Mouse (Mus musculus) forebrain, embryonic 15.5 days (tissue): ENCODE measurements around the gene Fgfr2. TPM values are rescaled to one million over a fixed set of nuclear protein-coding genes. Genes with fewer than 3 reads are reported as not detected.
"Not testable (repeated sequence)": the region's sequence is repeated elsewhere in the genome, so short reads cannot be mapped to it uniquely, and the experiment has no call there.

ENCODE experiments used
- ATAC-seq: fragments of 200-750 bp; cut with Nextera tagmentation; replicated peaks from 2 replicates; pipeline ENCODE4 v1.8.0; 2017; ENCODE audit warnings: mild to moderate bottlenecking, moderate TSS enrichment, moderate library complexity
- H3K27ac ChIP-seq: fragments of 300-500 bp; sonication (generic); replicated peaks from 2 replicates; pipeline ENCODE4 v1.5.1; 2015; ENCODE audit warnings: mild to moderate bottlenecking, inconsistent platforms
- H3K27me3 ChIP-seq: fragments of 300-500 bp; sonication (generic); 2 replicates; pipeline ENCODE4 v1.6.1; 2015; ENCODE audit warnings: inconsistent platforms
- H3K36me3 ChIP-seq: fragments of 300-500 bp; sonication (generic); 2 replicates; pipeline ENCODE4 v1.6.1; 2015; ENCODE audit warnings: mild to moderate bottlenecking, inconsistent platforms
- H3K4me1 ChIP-seq: fragments of 300-500 bp; sonication (generic); 2 replicates; pipeline ENCODE4 v1.6.1; 2015; ENCODE audit warnings: inconsistent platforms
- H3K4me2 ChIP-seq: fragments of 300-500 bp; sonication (generic); replicated peaks from 2 replicates; pipeline ENCODE4 v1.6.1; 2015; ENCODE audit warnings: mild to moderate bottlenecking, inconsistent platforms
- H3K4me3 ChIP-seq: fragments of 300-500 bp; sonication (generic); 2 replicates; pipeline ENCODE4 v1.5.1; 2015; ENCODE audit warnings: mild to moderate bottlenecking, inconsistent platforms
- H3K9ac ChIP-seq: fragments of 300-500 bp; sonication (generic); replicated peaks from 2 replicates; pipeline ENCODE4 v1.6.1; 2015; ENCODE audit warnings: mild to moderate bottlenecking, inconsistent platforms
- H3K9me3 ChIP-seq: fragments of 300-500 bp; sonication (generic); 2 replicates; pipeline ENCODE4 v1.6.1; 2016; ENCODE audit warnings: inconsistent platforms
- WGBS: fragments of 180-500 bp; shearing (Covaris S2); methylation state at CpG from one replicate; pipeline ENCODE4 v1.1.7; 2015; ENCODE audit warnings: mixed read lengths; 5-methylcytosine and 5-hydroxymethylcytosine counted together
- polyA plus RNA-seq: library from polyadenylated mRNA; unstranded; fragments of >200 nt; fragmentation: Nextera tagmentation; extraction: Ambion mirVana; gene quantifications from 2 replicates; pipeline ENCODE4 v1.2.1, GENCODE M21; 2015

Gene Fgfr2
- polyA plus RNA-seq, 1 experiment from 2014 or later = 48.1 TPM

DNA sequence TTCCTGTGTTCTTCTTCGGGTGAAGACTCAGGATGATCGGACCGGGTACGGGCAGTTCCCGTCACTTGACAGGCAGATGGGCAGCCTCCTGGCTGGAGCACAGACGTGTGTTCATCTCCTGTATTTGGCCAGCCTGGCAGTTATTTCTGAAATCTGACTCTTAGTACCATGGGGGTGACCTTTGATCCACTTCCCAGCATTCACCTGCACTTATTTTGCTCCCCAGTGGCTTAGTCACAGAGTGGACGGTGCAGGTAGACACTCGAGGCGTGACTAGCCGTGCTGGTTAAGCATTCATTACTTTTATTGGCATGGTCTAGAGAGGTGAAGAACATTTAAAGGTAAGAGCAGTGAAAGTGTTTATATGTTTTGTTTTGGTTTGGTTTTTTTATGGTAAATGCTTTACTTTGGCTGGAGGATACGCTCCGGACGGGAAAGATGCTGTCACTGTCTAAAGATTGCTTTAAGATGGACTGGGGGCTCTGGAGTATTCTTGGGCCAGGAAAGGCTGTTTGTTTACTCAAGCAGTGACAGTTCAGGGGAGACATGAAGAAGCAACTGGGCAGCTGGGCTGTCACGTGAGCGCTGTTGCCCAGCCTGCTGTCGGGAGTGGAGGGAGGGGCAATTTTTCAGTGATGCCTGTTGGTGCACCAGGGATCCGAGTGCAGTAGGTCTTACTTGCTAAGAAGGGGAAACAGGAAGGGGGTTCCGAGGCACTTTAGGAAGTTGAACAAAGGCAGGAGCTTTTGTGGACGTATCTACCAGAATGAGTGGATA is 2526.9 kb downstream of the Fgfr2 start:
- 58% methylated on average over 9 of the region's 19 CpGs for WGBS
- H3K36me3 ChIP-seq, H3K4me3 ChIP-seq, H3K4me2 ChIP-seq, H3K27me3 ChIP-seq, ATAC-seq, H3K9me3 ChIP-seq, H3K9ac ChIP-seq, H3K27ac ChIP-seq: not testable (repeated sequence)
- peaks cover 21% of the 10 kb centered on the region for H3K4me1 ChIP-seq

- WGBS = 21% methylated on average over 7 of the region's 11 CpGs
- not testable (repeated sequence) for H3K9ac ChIP-seq, H3K9me3 ChIP-seq, H3K36me3 ChIP-seq, H3K27me3 ChIP-seq, H3K4me2 ChIP-seq, H3K4me3 ChIP-seq
- Histone ChIP-seq H3K4me1 (peaks cover 31% of the 10 kb centered on the region), H3K27ac (peak overlapping the region; percentile 78)
- ATAC-seq = peak; percentile 86
Measured at GRCm38 (mm10) chr7:130593375-130594239, 2529.5 kb downstream of the Fgfr2 start.

- not testable (repeated sequence) for H3K36me3 ChIP-seq, H3K9ac ChIP-seq, H3K4me2 ChIP-seq, H3K4me3 ChIP-seq, ATAC-seq, H3K9me3 ChIP-seq, H3K27me3 ChIP-seq
- no CpG with 5 or more reads among the region's 11 CpGs for WGBS
- peaks cover 28% of the 10 kb centered on the region for H3K4me1 ChIP-seq
- H3K27ac ChIP-seq = peak overlapping the region; percentile 78; the same call in 1 of the 2 replicates
Measured at GRCm38 (mm10) chr7:130592975-130593374, 2530.2 kb downstream of the Fgfr2 start.

DNA sequence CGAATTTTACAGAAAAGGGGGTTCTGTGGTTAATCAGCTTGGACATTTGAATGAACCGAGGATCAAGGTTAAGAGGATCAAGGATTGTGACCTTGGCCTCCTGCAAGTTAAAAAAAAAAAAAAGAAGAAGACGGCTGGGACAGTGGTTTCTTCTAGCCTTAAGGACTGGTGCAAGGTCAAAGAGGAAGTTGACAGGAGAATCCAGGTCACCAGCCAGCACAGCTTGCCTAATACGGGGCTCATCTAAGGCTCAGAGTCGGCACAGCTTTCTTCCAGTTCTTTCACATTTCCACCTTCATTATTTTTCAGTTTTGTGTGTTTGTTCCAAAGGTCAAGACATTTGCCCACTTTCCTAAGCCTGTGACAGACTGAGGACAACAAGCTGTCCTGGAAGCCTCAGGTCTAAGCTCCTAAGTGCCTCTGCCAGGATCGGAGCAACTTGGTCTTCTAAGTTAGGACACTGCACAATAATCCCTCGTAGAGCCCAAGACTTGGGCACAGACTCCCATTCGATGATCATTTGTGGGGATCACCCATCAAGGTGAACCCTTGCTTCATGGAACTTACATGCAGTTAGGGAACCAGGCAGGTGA is 2532.2 kb downstream of the Fgfr2 start:
- no peak overlapping the region for H3K27ac ChIP-seq
- no peak for ATAC-seq
- no peak overlapping the region for H3K4me3 ChIP-seq
- 75% methylated on average over 8 of the region's 8 CpGs for WGBS
- no peak overlapping the region for H3K9ac ChIP-seq
- no peaks in the 10 kb centered on the region for H3K27me3 ChIP-seq
- no peak overlapping the region for H3K4me2 ChIP-seq
- H3K36me3 ChIP-seq = no peaks in the 10 kb centered on the region
- H3K9me3 ChIP-seq = no peaks in the 10 kb centered on the region
- peaks cover 12% of the 10 kb centered on the region for H3K4me1 ChIP-seq

DNA sequence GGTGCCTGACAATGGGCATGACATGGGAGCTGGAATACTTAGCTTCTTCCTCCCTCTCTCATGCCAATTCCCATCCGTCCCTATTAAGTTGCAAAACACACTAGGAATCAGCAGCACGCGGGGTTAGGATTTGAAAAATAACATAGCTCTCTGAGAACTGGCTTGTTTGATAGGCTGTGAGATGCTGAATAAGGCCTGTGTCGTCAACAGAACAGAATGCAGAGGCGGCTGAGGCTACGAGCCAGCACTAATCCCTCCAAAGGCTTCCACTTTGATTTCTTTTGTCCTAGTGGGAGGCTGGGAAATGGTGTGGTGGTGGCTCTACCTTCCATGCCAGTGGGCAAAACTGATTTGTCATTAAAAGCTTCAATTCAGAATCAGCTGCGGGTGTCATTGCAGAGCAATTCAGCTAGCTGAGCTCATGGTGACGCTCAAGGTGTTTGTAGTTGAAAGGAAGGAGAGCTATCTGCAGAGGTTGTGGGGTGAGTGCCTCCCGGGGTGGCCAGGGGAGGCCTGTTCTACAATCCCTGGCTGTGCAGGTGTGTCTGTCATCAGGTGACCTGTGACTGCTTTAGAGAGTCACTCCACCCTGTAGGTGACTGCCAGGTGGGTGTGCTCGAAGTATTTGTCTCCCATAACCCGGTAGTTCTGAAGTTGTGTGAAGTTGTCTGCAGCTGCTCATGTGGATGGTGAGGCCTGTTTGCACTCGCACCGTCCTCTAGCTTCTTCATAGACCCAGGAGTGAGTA is 2532.9 kb downstream of the Fgfr2 start:
- WGBS = 29% methylated on average over 13 of the region's 13 CpGs

DNA sequence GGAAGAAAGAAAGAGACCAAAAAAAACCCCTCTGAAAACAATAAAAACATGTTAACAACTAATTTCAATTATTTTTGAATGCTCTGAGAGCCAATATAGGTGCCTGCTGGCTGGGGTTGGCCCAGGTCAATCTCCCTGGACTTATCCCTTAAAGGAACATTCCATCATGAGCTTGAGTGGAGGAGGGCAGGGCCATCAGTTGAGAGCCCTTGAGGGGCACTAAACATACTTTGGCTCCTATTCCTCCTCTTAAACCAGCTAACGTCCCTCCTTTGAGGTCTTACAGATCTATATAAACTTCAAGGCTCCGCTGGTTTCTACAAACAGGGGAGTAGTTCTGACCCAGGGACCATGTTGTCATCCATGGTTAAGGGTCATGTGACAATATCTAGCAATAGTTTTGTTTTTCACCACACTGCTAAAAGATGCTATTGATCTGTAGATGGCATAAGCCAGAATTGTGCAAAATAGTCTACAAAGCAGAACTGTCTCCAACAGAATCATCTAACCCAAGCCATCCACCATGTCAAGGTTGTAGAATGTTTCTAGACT is 2536.6 kb downstream of the Fgfr2 start:
- no peak overlapping the region for H3K27ac ChIP-seq
- no peak overlapping the region for H3K4me2 ChIP-seq
- no peak overlapping the region for H3K4me3 ChIP-seq
- no peaks in the 10 kb centered on the region for H3K36me3 ChIP-seq
- no peaks in the 10 kb centered on the region for H3K27me3 ChIP-seq
- no peaks in the 10 kb centered on the region for H3K9me3 ChIP-seq
- no peak overlapping the region for H3K9ac ChIP-seq
- ATAC-seq = no peak
- peaks cover 9% of the 10 kb centered on the region for H3K4me1 ChIP-seq
- 95% methylated on average over 2 of the region's 2 CpGs for WGBS

More for the DNA sequence above, 2532.9 kb downstream of the Fgfr2 start:
- Histone ChIP-seq H3K36me3 (no peaks in the 10 kb centered on the region), H3K9ac (no peak overlapping the region), H3K27me3 (no peaks in the 10 kb centered on the region), H3K4me2 (no peak overlapping the region), H3K4me3 (no peak overlapping the region), H3K9me3 (no peaks in the 10 kb centered on the region), H3K27ac (no peak overlapping the region), H3K4me1 (peaks cover 12% of the 10 kb centered on the region)
- no peak for ATAC-seq

DNA sequence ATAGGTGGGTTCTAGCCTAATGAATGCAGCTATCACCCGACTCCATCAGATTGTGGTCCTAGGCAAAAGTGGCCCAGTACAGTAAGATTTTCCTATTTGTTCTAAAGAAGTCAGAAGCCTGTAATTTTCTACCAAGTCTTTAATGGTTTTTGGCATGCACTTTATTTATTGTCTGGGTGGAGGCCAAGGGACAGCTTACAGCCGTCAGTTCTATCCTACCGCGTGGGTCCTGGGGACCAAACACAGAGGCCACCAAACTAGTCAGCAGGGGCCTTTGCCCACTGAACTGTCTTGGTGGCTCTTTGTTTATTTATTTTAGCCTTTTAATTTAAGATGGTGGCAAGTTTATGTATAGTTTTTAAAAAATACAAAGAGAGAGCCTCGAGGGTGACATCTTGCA is 2544.5 kb downstream of the Fgfr2 start:
- Histone ChIP-seq H3K27ac (no peak overlapping the region), H3K36me3 (no peaks in the 10 kb centered on the region), H3K9ac (no peak overlapping the region), H3K4me2 (no peak overlapping the region), H3K27me3 (no peaks in the 10 kb centered on the region), H3K4me3 (no peak overlapping the region), H3K4me1 (peaks cover 26% of the 10 kb centered on the region), H3K9me3 (no peaks in the 10 kb centered on the region)
- WGBS = 70% methylated on average over 5 of the region's 5 CpGs
- no peak for ATAC-seq

- WGBS = 94% methylated on average over 2 of the region's 2 CpGs
- Histone ChIP-seq H3K27ac (no peak overlapping the region), H3K4me2 (no peak overlapping the region), H3K4me1 (peaks cover 26% of the 10 kb centered on the region), H3K4me3 (no peak overlapping the region), H3K9me3 (no peaks in the 10 kb centered on the region), H3K27me3 (no peaks in the 10 kb centered on the region), H3K36me3 (no peaks in the 10 kb centered on the region), H3K9ac (no peak overlapping the region)
- ATAC-seq = no peak
Measured at GRCm38 (mm10) chr7:130578066-130578465, 2545.1 kb downstream of the Fgfr2 start.

GRCm38 (mm10) chr7:130577388-130578003 is 2545.7 kb downstream of the Fgfr2 start, which contains the start of gene Tacc2:
Gene Tacc2, plus strand, starts transcription at chr7:130577438.
- no peak for ATAC-seq
- 49% methylated on average over 15 of the region's 15 CpGs for WGBS
- Histone ChIP-seq H3K4me1 (peaks cover 26% of the 10 kb centered on the region), H3K9ac (no peak within 1 kb of the TSS), H3K27ac (peak within 1 kb of the TSS; percentile 46), H3K27me3 (no peaks in the 10 kb centered on the region), H3K9me3 (no peaks in the 10 kb centered on the region), H3K4me2 (peak within 1 kb of the TSS; percentile 25), H3K36me3 (no peaks in the 10 kb centered on the region), H3K4me3 (no peak within 1 kb of the TSS)

DNA sequence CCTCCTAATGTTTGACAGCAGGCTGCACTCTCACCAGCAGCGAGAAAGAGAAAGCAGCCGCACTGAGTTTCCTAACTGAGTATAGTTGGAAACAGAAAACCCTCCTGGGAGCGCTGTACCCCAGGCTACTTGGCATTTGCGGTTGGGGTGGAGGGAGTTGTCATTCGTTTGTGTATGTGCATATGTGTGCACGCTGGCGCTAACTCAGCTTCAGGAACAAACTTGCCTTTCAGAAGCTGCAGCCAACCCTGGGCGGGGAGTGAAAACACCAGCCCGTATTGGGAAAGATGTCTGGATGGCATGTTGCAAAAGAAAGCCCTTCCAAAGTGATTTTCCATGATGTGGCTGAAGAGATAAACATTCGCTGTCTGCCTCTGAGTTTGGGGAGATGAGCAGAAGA is 2546.2 kb downstream of the Fgfr2 start:
- peaks cover 26% of the 10 kb centered on the region for H3K4me1 ChIP-seq
- H3K27me3 ChIP-seq = no peaks in the 10 kb centered on the region
- H3K4me3 ChIP-seq = no peak overlapping the region
- H3K9me3 ChIP-seq = no peaks in the 10 kb centered on the region
- H3K9ac ChIP-seq = no peak overlapping the region
- WGBS = 22% methylated on average over 10 of the region's 10 CpGs
- peak overlapping the region; percentile 46 for H3K27ac ChIP-seq
- H3K36me3 ChIP-seq = no peaks in the 10 kb centered on the region
- peak overlapping the region; percentile 25 for H3K4me2 ChIP-seq
- ATAC-seq = no peak
